ENCODE assay signal across 9 mouse cellular contexts in genomic region chr11:70019495-70020021, GRCm38 (mm10). TPM values are rescaled to one million over a fixed set of nuclear protein-coding genes. Genes with fewer than 3 reads are reported as not detected.
A peak's percentile ranks its signal among the peaks of the same experiment; 100 is the strongest.
DNase-seq lines count a peak whose midpoint lies in the region; ATAC-seq and TF ChIP-seq lines count a peak whose summit lies in the region.
"Had no signal": no experiment of that assay in that cellular context is flagged by ENCODE, and none has a peak within 500 bp of the region (broad histone marks: within the 10 kb centered on the region; RNA-seq: fewer than 3 reads in every experiment).

No protein-coding gene starts in this region.

- no peak for ATAC-seq in kidney, embryonic 16.5 days (ENCODE audit: low FRiP score, low TSS enrichment)
- ATAC-seq in embryonic facial prominence, embryonic 14.5 days (ENCODE audit: low read depth), result no peak
- no peak for ATAC-seq in hindbrain, embryonic 15.5 days (ENCODE audit: low FRiP score, low read depth)

- no peaks in the 10 kb centered on the region for H3K9me3 ChIP-seq in kidney, embryonic 16.5 days (ENCODE audit: low read length)
- no peaks in the 10 kb centered on the region for H3K9me3 ChIP-seq in embryonic facial prominence, embryonic 14.5 days (ENCODE audit: control insufficient read depth, low read length)
- no peaks in the 10 kb centered on the region for H3K9me3 ChIP-seq in hindbrain, embryonic 15.5 days

- H3ac ChIP-seq in myocyte (ENCODE audit: control insufficient read depth, insufficient read length), result no peak overlapping the region

- H3K27me3 ChIP-seq in kidney, embryonic 16.5 days (ENCODE audit: insufficient read depth, low read length), result no peaks in the 10 kb centered on the region
- no peaks in the 10 kb centered on the region for H3K27me3 ChIP-seq in kidney, adult 2 months (replicated peaks; ENCODE audit: control insufficient read depth, insufficient read depth, low read length)
- no peaks in the 10 kb centered on the region for H3K27me3 ChIP-seq in embryonic facial prominence, embryonic 14.5 days (replicated peaks; ENCODE audit: control insufficient read depth, insufficient read depth, low read length)
- H3K27me3 ChIP-seq in hindbrain, embryonic 15.5 days, result no peaks in the 10 kb centered on the region
- no peaks in the 10 kb centered on the region for H3K27me3 ChIP-seq in myocyte (ENCODE audit: control insufficient read depth, insufficient read depth, insufficient read length)

- no peak for DNase-seq in kidney, adult 2 months
- no peak for DNase-seq in embryonic facial prominence, embryonic 14.5 days (ENCODE audit: low spot score)
- DNase-seq in cerebellum, adult 8-10 months, result no peak
- DNase-seq in spleen, postnatal 4 days (ENCODE audit: low spot score in 2 of 2), result no peak
- no peak for DNase-seq in embryo, embryonic 10.5 days (ENCODE audit: low spot score)
- DNase-seq: lung, postnatal 14 days had no signal

- peak overlapping the region; percentile 94 for H3K4me2 ChIP-seq in kidney, embryonic 16.5 days (replicated peaks; ENCODE audit: low read depth, low read length)
- peak overlapping the region; percentile 85 for H3K4me2 ChIP-seq in embryonic facial prominence, embryonic 14.5 days (ENCODE audit: low read depth, low read length)
- peak overlapping the region; percentile 89 for H3K4me2 ChIP-seq in hindbrain, embryonic 15.5 days
- H3K4me2 ChIP-seq in myocyte (ENCODE audit: low read depth), result peak overlapping the region; percentile 92

- no peak for TF ChIP-seq POLR2A in kidney, adult 2 months (IDR thresholded peaks at IDR 0.05; ENCODE audit: low read depth, low read length)
- TF ChIP-seq POLR2A in myocyte (IDR thresholded peaks at IDR 0.05; ENCODE audit: insufficient read length, low read depth), result no peak

- H3K36me3 ChIP-seq in kidney, embryonic 16.5 days (ENCODE audit: insufficient read depth, low read length), result no peaks in the 10 kb centered on the region
- no peaks in the 10 kb centered on the region for H3K36me3 ChIP-seq in kidney, adult 2 months (ENCODE audit: control insufficient read depth, insufficient read depth, low read length)
- H3K36me3 ChIP-seq in embryonic facial prominence, embryonic 14.5 days (ENCODE audit: control insufficient read depth, insufficient read depth, low read length), result no peaks in the 10 kb centered on the region
- H3K36me3 ChIP-seq in hindbrain, embryonic 15.5 days, result no peaks in the 10 kb centered on the region
- no peaks in the 10 kb centered on the region for H3K36me3 ChIP-seq in myocyte (ENCODE audit: control insufficient read depth, insufficient read depth)

- 0% methylated on average over 1 of the region's 2 CpGs for WGBS in kidney, embryonic 16.5 days
- 32% methylated on average over 2 of the region's 2 CpGs for WGBS in kidney, adult 2 months
- 10% methylated on average over 1 of the region's 2 CpGs for WGBS in embryonic facial prominence, embryonic 14.5 days
- 8% methylated on average over 2 of the region's 2 CpGs for WGBS in hindbrain, embryonic 15.5 days

- no peak for TF ChIP-seq CTCF in kidney, adult 2 months (conservative IDR thresholded peaks at IDR 0.05; ENCODE audit: insufficient read depth, insufficient read length, low read depth, low read length)

- peaks cover 58% of the 10 kb centered on the region for H3K4me1 ChIP-seq in kidney, embryonic 16.5 days (ENCODE audit: insufficient read depth, low read length)
- peaks cover 6% of the 10 kb centered on the region; the same call in 1 of the 2 replicates for H3K4me1 ChIP-seq in kidney, adult 2 months (ENCODE audit: control insufficient read depth, insufficient read depth, low read length)
- peaks cover 40% of the 10 kb centered on the region for H3K4me1 ChIP-seq in embryonic facial prominence, embryonic 14.5 days (ENCODE audit: control insufficient read depth, insufficient read depth, low read length)
- H3K4me1 ChIP-seq in hindbrain, embryonic 15.5 days (replicated peaks), result peaks cover 75% of the 10 kb centered on the region

- H3K9ac ChIP-seq in kidney, embryonic 16.5 days (replicated peaks; ENCODE audit: low read length), result peak overlapping the region; percentile 85
- peak overlapping the region; percentile 85 for H3K9ac ChIP-seq in embryonic facial prominence, embryonic 14.5 days (ENCODE audit: low read depth, low read length)
- H3K9ac ChIP-seq in hindbrain, embryonic 15.5 days, result peak overlapping the region; percentile 86

- peak overlapping the region; percentile 88 for H3K27ac ChIP-seq in kidney, embryonic 16.5 days (ENCODE audit: low read length)
- no peak overlapping the region for H3K27ac ChIP-seq in kidney, adult 2 months (ENCODE audit: insufficient read depth, low read depth, low read length)
- H3K27ac ChIP-seq in embryonic facial prominence, embryonic 14.5 days (replicated peaks; ENCODE audit: low read depth, low read length), result peak overlapping the region; percentile 94
- H3K27ac ChIP-seq in hindbrain, embryonic 15.5 days (replicated peaks), result peak overlapping the region; percentile 94

- H3K79me2 ChIP-seq in myocyte (ENCODE audit: control insufficient read depth, insufficient read depth), result peaks cover 32% of the 10 kb centered on the region

- peak overlapping the region; percentile 74 for H3K4me3 ChIP-seq in kidney, embryonic 16.5 days (ENCODE audit: low read length)
- no peak overlapping the region for H3K4me3 ChIP-seq in kidney, adult 2 months (ENCODE audit: insufficient read depth, low read depth, low read length)
- peak overlapping the region; percentile 69 for H3K4me3 ChIP-seq in embryonic facial prominence, embryonic 14.5 days (ENCODE audit: low read depth, low read length)
- H3K4me3 ChIP-seq in hindbrain, embryonic 15.5 days, result peak overlapping the region; percentile 54
- peak overlapping the region; percentile 43 for H3K4me3 ChIP-seq in myocyte

TF ChIP-seq in myocyte, 11 proteins besides CTCF, POLR2A, EP300 and RAD21:
- TF ChIP-seq MAX (IDR thresholded peaks at IDR 0.05; ENCODE audit: low read depth) (no peak), REST (IDR thresholded peaks at IDR 0.05; ENCODE audit: insufficient read depth, insufficient read length) (no peak), TCF3 (IDR thresholded peaks at IDR 0.05; ENCODE audit: insufficient read length, low read depth) (no peak), TCF12 (IDR thresholded peaks at IDR 0.05; ENCODE audit: insufficient read depth, poor library complexity, severe bottlenecking) (no peak), USF1 (IDR thresholded peaks at IDR 0.05; ENCODE audit: low read depth) (no peak)
TF ChIP-seq in myocyte: peak in this region for 0.

RNA-seq across cellular contexts. Expression of gene Dlg4, which starts 2.8 kb away (rescaled TPM):
- 9.3 and 13.2 TPM in 2 replicates for polyA plus RNA-seq in kidney, embryonic 16.5 days (2015; fragmentation: Nextera tagmentation; extraction: Ambion mirVana)
- polyA plus RNA-seq in kidney, adult 2 months (2012; rRNA removed), result 8.1 and 8.3 TPM in 2 replicates
- 7.3 and 8.4 TPM in 2 replicates for polyA plus RNA-seq in embryonic facial prominence, embryonic 14.5 days (2014; fragmentation: Nextera tagmentation; extraction: Ambion mirVana)
- 23.8 and 24.1 TPM in 2 replicates for polyA plus RNA-seq in hindbrain, embryonic 15.5 days (2015; fragmentation: Nextera tagmentation; extraction: Ambion mirVana)
- polyA plus RNA-seq in myocyte (2012; fragmentation: generic; extraction: Trizol), result 26.8 TPM

RNA-seq across cellular contexts. Expression of gene Acadvl, which starts 4.3 kb away (rescaled TPM):
- 107 and 114 TPM in 2 replicates for polyA plus RNA-seq in kidney, embryonic 16.5 days (2015; fragmentation: Nextera tagmentation; extraction: Ambion mirVana)
- 249 and 308 TPM in 2 replicates for polyA plus RNA-seq in kidney, adult 2 months (2012; rRNA removed)
- polyA plus RNA-seq in embryonic facial prominence, embryonic 14.5 days (2014; fragmentation: Nextera tagmentation; extraction: Ambion mirVana), result 90.0 and 95.5 TPM in 2 replicates
- 58.0 and 62.2 TPM in 2 replicates for polyA plus RNA-seq in hindbrain, embryonic 15.5 days (2015; fragmentation: Nextera tagmentation; extraction: Ambion mirVana)
- 130 TPM for polyA plus RNA-seq in myocyte (2012; fragmentation: generic; extraction: Trizol)

RNA-seq across cellular contexts. Expression of gene Dvl2, which starts 19.2 kb away (rescaled TPM):
- polyA plus RNA-seq in kidney, embryonic 16.5 days (2015; fragmentation: Nextera tagmentation; extraction: Ambion mirVana), result 39.1 and 40.7 TPM in 2 replicates
- 8.5 and 9.6 TPM in 2 replicates for polyA plus RNA-seq in kidney, adult 2 months (2012; rRNA removed)
- 30.8 and 36.2 TPM in 2 replicates for polyA plus RNA-seq in embryonic facial prominence, embryonic 14.5 days (2014; fragmentation: Nextera tagmentation; extraction: Ambion mirVana)
- 26.4 and 28.7 TPM in 2 replicates for polyA plus RNA-seq in hindbrain, embryonic 15.5 days (2015; fragmentation: Nextera tagmentation; extraction: Ambion mirVana)
- polyA plus RNA-seq in myocyte (2012; fragmentation: generic; extraction: Trizol), result 24.3 TPM

RNA-seq across cellular contexts. Expression of gene Phf23, which starts 24.0 kb away (rescaled TPM):
- 69.1 and 74.5 TPM in 2 replicates for polyA plus RNA-seq in kidney, embryonic 16.5 days (2015; fragmentation: Nextera tagmentation; extraction: Ambion mirVana)
- 16.0 and 21.4 TPM in 2 replicates for polyA plus RNA-seq in kidney, adult 2 months (2012; rRNA removed)
- polyA plus RNA-seq in embryonic facial prominence, embryonic 14.5 days (2014; fragmentation: Nextera tagmentation; extraction: Ambion mirVana), result 47.0 and 49.3 TPM in 2 replicates
- 56.1 and 62.2 TPM in 2 replicates for polyA plus RNA-seq in hindbrain, embryonic 15.5 days (2015; fragmentation: Nextera tagmentation; extraction: Ambion mirVana)
- 58.6 TPM for polyA plus RNA-seq in myocyte (2012; fragmentation: generic; extraction: Trizol)

RNA-seq across cellular contexts. Expression of gene Gabarap, which starts 28.6 kb away (rescaled TPM):
- 437 and 481 TPM in 2 replicates for polyA plus RNA-seq in kidney, embryonic 16.5 days (2015; fragmentation: Nextera tagmentation; extraction: Ambion mirVana)
- polyA plus RNA-seq in kidney, adult 2 months (2012; rRNA removed), result 746 and 1,018 TPM in 2 replicates
- polyA plus RNA-seq in embryonic facial prominence, embryonic 14.5 days (2014; fragmentation: Nextera tagmentation; extraction: Ambion mirVana), result 577 and 590 TPM in 2 replicates
- polyA plus RNA-seq in hindbrain, embryonic 15.5 days (2015; fragmentation: Nextera tagmentation; extraction: Ambion mirVana), result 561 and 571 TPM in 2 replicates
- polyA plus RNA-seq in myocyte (2012; fragmentation: generic; extraction: Trizol), result 530 TPM
